Mouse (Mus musculus): ENCODE measurements around the gene Iars. TPM values are rescaled to one million over a fixed set of nuclear protein-coding genes. Genes with fewer than 3 reads are reported as not detected.

Iars gene
- 15.3 and 16.7 TPM in 2 replicates for polyA plus RNA-seq (2012; rRNA removed)

DNA sequence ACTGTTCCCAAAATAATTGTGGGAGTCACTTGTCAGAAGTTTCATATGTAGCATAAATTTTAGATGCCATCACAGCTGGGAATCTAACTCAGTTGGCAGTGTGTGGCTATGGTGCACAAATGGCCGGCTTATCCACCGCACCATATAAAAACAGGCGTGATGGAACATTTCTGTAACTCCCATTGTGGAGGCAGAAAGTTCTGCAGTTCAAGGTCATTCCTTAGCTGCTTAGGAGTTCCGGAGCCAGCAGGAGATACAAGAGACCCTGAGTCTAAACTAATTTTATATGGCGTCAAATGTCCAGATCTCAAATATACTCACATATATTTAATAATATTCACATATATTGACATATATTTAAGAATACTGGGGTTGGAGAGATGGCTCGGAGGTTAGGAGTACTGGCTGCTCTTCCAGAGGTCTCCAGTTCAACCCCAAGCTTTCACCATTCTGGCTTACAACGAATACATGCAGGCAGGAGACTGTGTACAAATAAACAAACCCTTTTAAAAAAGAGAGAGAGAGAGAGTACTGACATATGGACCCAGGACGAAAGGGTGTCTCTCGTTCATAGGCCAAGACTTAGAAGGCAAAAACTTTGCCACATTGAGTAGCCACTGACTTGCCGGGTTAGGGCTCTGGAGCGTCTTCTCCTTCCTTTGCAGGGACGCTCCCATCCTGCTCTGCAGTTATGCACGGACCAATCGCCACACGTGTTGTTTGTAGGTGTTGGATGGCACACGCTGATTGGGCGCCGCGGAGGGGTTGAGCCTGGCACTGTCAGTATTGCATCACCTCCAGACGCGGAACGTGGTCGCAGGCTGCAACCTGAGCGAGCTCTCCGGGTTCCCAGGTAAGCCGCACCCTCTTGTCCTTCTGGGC is at the start of gene Iars:
Iars (plus strand) TSS at position 750 of the 882 bp plus-strand sequence.
- Histone ChIP-seq H3K27ac (ENCODE audit: control insufficient read depth, insufficient read depth, low read depth, low read length) (peak within 1 kb of the TSS; percentile 72), H3K4me1 (ENCODE audit: control insufficient read depth, insufficient read depth, low read length) (no peaks in the 10 kb centered on the region), H3K27me3 (ENCODE audit: control insufficient read depth, insufficient read depth, low read length) (no peaks in the 10 kb centered on the region), H3K4me3 (ENCODE audit: control insufficient read depth, low read depth, low read length) (peak within 1 kb of the TSS; percentile 85), H3K36me3 (ENCODE audit: control insufficient read depth, insufficient read depth, low read length) (no peaks in the 10 kb centered on the region)
- TF ChIP-seq POLR2A (IDR thresholded peaks at IDR 0.05; ENCODE audit: control insufficient read depth, low read depth, low read length) (peak; percentile 93), CTCF (IDR thresholded peaks at IDR 0.05; ENCODE audit: control insufficient read depth, insufficient read depth, insufficient replicate concordance, low read depth, low read length) (no peak)

DNA sequence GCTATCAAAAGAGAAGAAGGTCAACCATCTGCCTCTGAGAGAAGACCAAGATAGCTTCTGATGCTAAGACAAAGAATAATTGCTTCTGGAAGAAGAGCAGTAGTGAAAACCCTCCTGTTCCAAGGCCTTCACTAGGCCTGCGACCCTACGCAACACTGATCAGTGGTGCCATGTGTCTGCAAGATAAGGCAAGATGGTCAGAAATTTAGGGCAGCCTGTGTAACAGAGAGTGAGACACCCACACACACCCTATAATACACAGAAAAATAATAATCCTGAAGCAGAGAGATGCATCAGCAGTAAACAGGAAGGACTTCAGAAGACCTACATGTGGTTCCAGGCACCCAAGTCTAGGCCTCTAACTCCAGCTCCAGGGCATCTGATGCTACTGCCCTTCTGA is 41.9 kb upstream of the Iars start:
- H3K27ac ChIP-seq (ENCODE audit: control insufficient read depth, insufficient read depth, low read depth, low read length), result no peak overlapping the region
- no peak overlapping the region for H3K4me3 ChIP-seq (ENCODE audit: control insufficient read depth, low read depth, low read length)
- no peaks in the 10 kb centered on the region; the same call in 1 of the 2 replicates for H3K36me3 ChIP-seq (ENCODE audit: control insufficient read depth, insufficient read depth, low read length)
- H3K4me1 ChIP-seq (ENCODE audit: control insufficient read depth, insufficient read depth, low read length), result no peaks in the 10 kb centered on the region
- no peaks in the 10 kb centered on the region for H3K27me3 ChIP-seq (ENCODE audit: control insufficient read depth, insufficient read depth, low read length)
- no peak for TF ChIP-seq CTCF (IDR thresholded peaks at IDR 0.05; ENCODE audit: control insufficient read depth, insufficient read depth, insufficient replicate concordance, low read depth, low read length)
- TF ChIP-seq POLR2A (IDR thresholded peaks at IDR 0.05; ENCODE audit: control insufficient read depth, low read depth, low read length), result no peak

DNA sequence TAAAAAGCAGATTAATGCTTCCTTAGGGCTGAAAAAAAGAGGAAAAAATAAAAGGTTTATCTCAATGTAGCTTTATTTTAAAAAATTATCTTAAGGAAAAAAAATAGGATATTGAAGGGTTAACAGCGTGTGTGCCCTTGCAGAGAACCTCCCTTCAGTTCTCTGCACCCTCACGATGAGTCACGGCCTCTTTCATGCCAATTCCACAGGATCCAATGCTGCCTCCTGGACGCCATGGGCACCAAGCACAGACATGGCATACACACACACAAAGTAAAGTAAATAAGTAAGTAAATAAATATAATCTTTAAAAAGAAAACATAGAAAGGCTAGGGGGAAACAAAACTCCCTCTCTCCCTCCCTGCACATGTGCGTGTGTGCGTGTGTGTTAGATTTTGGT is 39.2 kb upstream of the Iars start:
- Histone ChIP-seq H3K4me3 (ENCODE audit: control insufficient read depth, low read depth, low read length) (no peak overlapping the region), H3K27me3 (ENCODE audit: control insufficient read depth, insufficient read depth, low read length) (no peaks in the 10 kb centered on the region), H3K27ac (ENCODE audit: control insufficient read depth, insufficient read depth, low read depth, low read length) (no peak overlapping the region), H3K36me3 (ENCODE audit: control insufficient read depth, insufficient read depth, low read length) (peaks cover 1% of the 10 kb centered on the region), H3K4me1 (ENCODE audit: control insufficient read depth, insufficient read depth, low read length) (no peaks in the 10 kb centered on the region)
- TF ChIP-seq POLR2A (IDR thresholded peaks at IDR 0.05; ENCODE audit: control insufficient read depth, low read depth, low read length) (no peak), CTCF (IDR thresholded peaks at IDR 0.05; ENCODE audit: control insufficient read depth, insufficient read depth, insufficient replicate concordance, low read depth, low read length) (no peak)

DNA sequence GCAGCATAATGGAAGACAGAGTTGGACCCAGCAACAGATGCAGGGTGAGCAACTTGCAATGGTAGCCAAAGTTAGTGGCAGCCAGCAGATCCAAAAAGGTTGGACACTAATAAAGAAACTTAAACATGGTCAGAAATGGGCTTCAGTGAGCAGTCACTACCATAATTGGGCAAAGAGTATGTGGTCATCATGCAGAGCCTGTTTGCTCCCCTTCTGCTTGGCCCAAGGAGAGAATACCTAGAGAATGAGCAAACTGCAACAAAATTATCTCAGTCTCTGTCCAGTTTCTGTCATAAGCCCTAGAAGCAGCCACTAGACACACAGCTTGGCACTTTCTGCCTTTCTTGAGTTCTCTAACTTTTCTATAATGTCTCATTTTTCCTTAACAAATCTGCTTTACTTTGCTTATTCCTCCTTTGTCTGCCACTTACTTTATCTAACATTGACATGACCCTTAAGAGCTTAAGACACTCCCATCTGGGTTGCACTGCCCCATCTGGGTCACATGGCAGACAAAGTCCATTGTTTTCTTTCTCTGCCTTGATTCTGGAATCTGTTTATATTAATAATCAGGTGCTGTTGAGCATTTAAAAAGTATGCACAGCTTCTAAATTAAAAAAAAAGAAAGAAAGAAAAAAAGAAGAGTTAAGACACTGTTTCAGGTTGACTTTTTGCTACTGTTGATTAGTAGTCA is 38.1 kb upstream of the Iars start:
- Histone ChIP-seq H3K4me1 (ENCODE audit: control insufficient read depth, insufficient read depth, low read length) (no peaks in the 10 kb centered on the region), H3K36me3 (ENCODE audit: control insufficient read depth, insufficient read depth, low read length) (peaks cover 1% of the 10 kb centered on the region), H3K4me3 (ENCODE audit: control insufficient read depth, low read depth, low read length) (no peak overlapping the region), H3K27me3 (ENCODE audit: control insufficient read depth, insufficient read depth, low read length) (no peaks in the 10 kb centered on the region), H3K27ac (ENCODE audit: control insufficient read depth, insufficient read depth, low read depth, low read length) (no peak overlapping the region)
- TF ChIP-seq POLR2A (IDR thresholded peaks at IDR 0.05; ENCODE audit: control insufficient read depth, low read depth, low read length) (no peak), CTCF (IDR thresholded peaks at IDR 0.05; ENCODE audit: control insufficient read depth, insufficient read depth, insufficient replicate concordance, low read depth, low read length) (no peak)

DNA sequence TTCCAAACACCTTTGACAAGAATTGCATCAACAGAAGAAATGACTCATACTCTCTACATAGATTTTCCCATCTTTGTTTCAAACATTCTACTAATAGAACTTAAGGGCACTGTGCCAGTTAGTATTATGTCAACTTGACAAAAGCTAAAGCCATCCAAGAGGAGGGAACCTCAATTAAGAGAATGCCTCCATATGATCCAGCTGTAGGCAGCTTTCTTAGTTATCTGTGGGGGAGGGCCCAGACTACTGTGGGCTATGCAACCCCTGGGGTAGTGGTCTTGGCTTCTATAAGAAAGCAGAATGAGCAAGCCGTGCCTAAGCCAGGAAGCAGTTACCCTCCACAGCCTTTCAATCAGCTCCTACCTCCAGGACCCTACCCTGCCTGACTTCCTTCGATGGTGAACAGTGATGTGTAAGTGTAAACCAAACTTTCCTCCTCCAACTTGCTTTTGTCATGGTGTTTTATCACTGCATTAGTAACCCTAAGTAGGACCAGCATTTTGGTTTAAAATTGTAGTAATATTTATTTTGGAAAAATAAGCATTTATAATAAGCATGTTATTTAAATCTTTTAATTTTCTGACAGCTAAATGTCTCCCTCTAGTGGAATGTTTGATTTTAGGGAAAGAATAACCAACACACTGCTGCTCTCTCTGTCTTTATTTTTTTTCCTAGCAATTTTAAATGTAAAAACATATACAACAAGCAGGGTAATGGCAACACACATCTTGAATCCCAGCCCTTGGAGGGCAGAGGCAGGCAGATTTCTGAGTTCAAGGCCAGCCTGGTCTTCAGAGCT is 37.0 kb upstream of the Iars start:
- Histone ChIP-seq H3K36me3 (ENCODE audit: control insufficient read depth, insufficient read depth, low read length) (peaks cover 1% of the 10 kb centered on the region), H3K4me3 (ENCODE audit: control insufficient read depth, low read depth, low read length) (no peak overlapping the region), H3K27ac (ENCODE audit: control insufficient read depth, insufficient read depth, low read depth, low read length) (no peak overlapping the region), H3K4me1 (ENCODE audit: control insufficient read depth, insufficient read depth, low read length) (no peaks in the 10 kb centered on the region), H3K27me3 (ENCODE audit: control insufficient read depth, insufficient read depth, low read length) (no peaks in the 10 kb centered on the region)
- TF ChIP-seq POLR2A (IDR thresholded peaks at IDR 0.05; ENCODE audit: control insufficient read depth, low read depth, low read length), result no peak
- TF ChIP-seq CTCF (IDR thresholded peaks at IDR 0.05; ENCODE audit: control insufficient read depth, insufficient read depth, insufficient replicate concordance, low read depth, low read length), result no peak

DNA sequence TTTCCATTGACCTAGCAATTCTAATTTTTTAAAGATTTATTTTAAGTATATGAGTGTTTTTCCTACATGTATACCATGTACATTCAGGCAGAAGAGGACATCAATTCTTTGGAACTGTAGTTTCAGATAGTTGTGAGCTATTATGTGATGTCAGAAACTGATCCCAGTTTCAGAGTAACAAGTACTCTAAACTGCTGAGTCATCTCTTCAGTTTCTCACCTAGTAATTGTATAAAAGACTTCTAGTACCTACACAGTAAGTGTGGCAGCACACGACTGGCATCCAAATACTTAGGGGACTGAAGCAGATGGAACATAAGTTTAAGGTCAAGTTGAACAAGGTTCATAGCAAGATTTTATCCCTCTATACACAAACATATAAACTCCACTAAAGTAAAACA is 35.9 kb upstream of the Iars start:
- no peak overlapping the region for H3K27ac ChIP-seq (ENCODE audit: control insufficient read depth, insufficient read depth, low read depth, low read length)
- H3K4me3 ChIP-seq (ENCODE audit: control insufficient read depth, low read depth, low read length), result no peak overlapping the region
- no peaks in the 10 kb centered on the region for H3K27me3 ChIP-seq (ENCODE audit: control insufficient read depth, insufficient read depth, low read length)
- H3K36me3 ChIP-seq (ENCODE audit: control insufficient read depth, insufficient read depth, low read length), result peaks cover 2% of the 10 kb centered on the region; the same call in 1 of the 2 replicates
- no peak for TF ChIP-seq CTCF (IDR thresholded peaks at IDR 0.05; ENCODE audit: control insufficient read depth, insufficient read depth, insufficient replicate concordance, low read depth, low read length)
- no peak for TF ChIP-seq POLR2A (IDR thresholded peaks at IDR 0.05; ENCODE audit: control insufficient read depth, low read depth, low read length)
- no peaks in the 10 kb centered on the region; the same call in 1 of the 2 replicates for H3K4me1 ChIP-seq (ENCODE audit: control insufficient read depth, insufficient read depth, low read length)
